Mouse (Mus musculus) heart, embryonic 16.5 days (tissue): ENCODE measurements around the gene Cdh24. TPM values are rescaled to one million over a fixed set of nuclear protein-coding genes. Genes with fewer than 3 reads are reported as not detected.

ENCODE experiments used
- ATAC-seq: fragments of 200-750 bp; cut with Nextera tagmentation; replicated peaks from 2 replicates; pipeline ENCODE4 v1.8.0; 2017; ENCODE audit warnings: moderate number of reproducible peaks; ENCODE audit not compliant: insufficient read depth, low FRiP score; ENCODE audit errors: extremely low read depth
- H3K27ac ChIP-seq: fragments of 300-500 bp; sonication (generic); 2 replicates; pipeline ENCODE4 v1.5.1; 2014; ENCODE audit warnings: mild to moderate bottlenecking, low read length, control low read depth, moderate library complexity
- H3K27me3 ChIP-seq: fragments of 300-500 bp; sonication (generic); 2 replicates; pipeline ENCODE4 v1.6.1; 2014; ENCODE audit warnings: low read length, mixed read lengths; ENCODE audit not compliant: control insufficient read depth, insufficient read depth
- H3K36me3 ChIP-seq: fragments of 300-500 bp; sonication (generic); 2 replicates; pipeline ENCODE4 v1.6.1; 2014; ENCODE audit not compliant: control insufficient read depth, insufficient read depth
- H3K4me1 ChIP-seq: fragments of 300-500 bp; sonication (generic); 2 replicates; pipeline ENCODE4 v1.6.1; 2014; ENCODE audit warnings: low read length, mixed read lengths; ENCODE audit not compliant: control insufficient read depth, insufficient read depth
- H3K4me2 ChIP-seq: fragments of 300-500 bp; sonication (generic); 2 replicates; pipeline ENCODE4 v1.6.1; 2014; ENCODE audit warnings: low read depth, mild to moderate bottlenecking, control low read depth, low read length
- H3K4me3 ChIP-seq: fragments of 300-500 bp; sonication (generic); 2 replicates; pipeline ENCODE4 v1.5.1; 2014; ENCODE audit warnings: mild to moderate bottlenecking, control low read depth, low read length
- H3K9ac ChIP-seq: fragments of 300-500 bp; sonication (generic); 2 replicates; pipeline ENCODE4 v1.6.1; 2014; ENCODE audit warnings: low read length, control low read depth
- H3K9me3 ChIP-seq: fragments of 300-500 bp; sonication (generic); replicated peaks from 2 replicates; pipeline ENCODE4 v1.6.1; 2016; ENCODE audit warnings: low read length; ENCODE audit not compliant: control insufficient read depth
- WGBS: fragments of 180-500 bp; shearing (Covaris S2); extraction: QIAGEN DNeasy Blood & Tissue Kit; methylation state at CpG from one replicate; pipeline ENCODE4 v1.1.7; 2014; 5-methylcytosine and 5-hydroxymethylcytosine counted together
- polyA plus RNA-seq: library from polyadenylated mRNA; unstranded; fragments of >200 nt; fragmentation: Nextera tagmentation; extraction: Ambion mirVana; gene quantifications from 2 replicates; pipeline ENCODE4 v1.2.1, GENCODE M21; 2015

Gene Cdh24
- polyA plus RNA-seq, 1 experiment from 2014 or later, result 1.4 TPM

DNA sequence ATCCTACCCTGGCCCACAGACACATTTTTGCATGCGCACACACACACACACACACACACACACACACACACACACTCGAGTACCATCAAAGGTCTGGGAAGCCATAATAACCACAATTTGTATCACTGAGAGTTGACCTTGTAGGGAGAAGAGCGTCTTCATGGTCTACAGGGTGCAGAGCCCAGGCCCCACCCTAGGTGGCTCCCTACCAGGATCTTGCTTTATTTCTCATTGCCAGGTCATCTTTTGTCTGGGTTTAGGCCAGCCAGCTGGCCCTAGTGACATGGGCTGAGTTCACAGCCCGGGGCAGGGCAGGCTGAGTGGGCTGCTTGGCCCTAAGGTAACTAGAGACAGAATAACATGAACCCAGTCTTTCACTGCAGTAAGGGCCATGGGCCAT is 7.0 kb downstream of the Cdh24 start:
- no peak overlapping the region for H3K9ac ChIP-seq
- no peaks in the 10 kb centered on the region for H3K9me3 ChIP-seq
- no peak overlapping the region for H3K4me3 ChIP-seq
- H3K4me2 ChIP-seq, result no peak overlapping the region
- no peak overlapping the region for H3K27ac ChIP-seq
- H3K27me3 ChIP-seq, result 0 out of 2 replicates have a peak, but pooled peaks cover 2% of the 10 kb centered on the region
- H3K4me1 ChIP-seq, result no peaks in the 10 kb centered on the region
- peaks cover 15% of the 10 kb centered on the region for H3K36me3 ChIP-seq
- ATAC-seq, result no peak
- 81% methylated on average over 4 of the region's 4 CpGs for WGBS

DNA sequence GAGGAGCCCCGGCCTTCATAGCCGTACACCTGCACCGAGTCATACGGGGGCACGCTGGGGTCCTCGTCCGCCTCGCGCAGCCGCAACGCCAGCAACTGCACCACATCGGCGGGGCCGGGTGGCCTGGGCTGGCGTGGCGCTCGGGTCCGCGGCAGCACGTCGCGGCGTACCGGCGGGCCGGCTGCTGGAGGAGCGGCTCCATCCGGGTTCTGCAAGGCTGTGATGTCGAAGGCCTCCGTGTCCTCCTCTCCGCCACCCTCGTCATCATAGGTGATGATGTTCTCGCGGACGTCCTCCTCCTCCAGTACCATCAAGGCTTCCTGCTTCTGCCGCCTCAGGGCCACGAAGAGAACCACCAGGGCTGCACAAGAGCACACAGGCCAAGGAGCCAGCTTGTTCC is 8.9 kb downstream of the Cdh24 start:
- H3K27ac ChIP-seq, result no peak overlapping the region
- H3K4me3 ChIP-seq, result no peak overlapping the region
- no peaks in the 10 kb centered on the region for H3K9me3 ChIP-seq
- H3K36me3 ChIP-seq, result peaks cover 15% of the 10 kb centered on the region
- 86% methylated on average over 37 of the region's 37 CpGs for WGBS
- ATAC-seq, result no peak
- H3K4me2 ChIP-seq, result no peak overlapping the region
- no peaks in the 10 kb centered on the region for H3K27me3 ChIP-seq
- H3K4me1 ChIP-seq, result no peaks in the 10 kb centered on the region
- H3K9ac ChIP-seq, result no peak overlapping the region

DNA sequence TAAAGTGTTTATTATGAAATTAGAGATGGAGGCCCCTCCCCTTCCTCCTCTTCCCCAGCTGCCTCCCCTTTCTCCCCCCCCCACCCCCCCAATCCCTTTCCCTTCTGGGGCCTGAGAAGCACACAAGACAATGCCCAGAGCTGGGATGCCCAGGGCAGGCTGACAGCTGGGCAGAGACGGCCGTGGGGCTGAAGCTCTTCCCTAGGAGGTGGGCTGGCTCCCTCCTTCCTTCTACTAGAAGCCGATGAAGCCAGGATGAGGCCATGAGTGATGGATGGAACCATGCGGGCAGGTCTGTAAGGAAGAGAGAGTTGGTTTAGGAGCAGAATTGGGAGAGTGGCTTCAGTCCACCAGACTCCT is 9.9 kb downstream of the Cdh24 start:
- no peak overlapping the region for H3K27ac ChIP-seq
- H3K9ac ChIP-seq, result no peak overlapping the region
- no peak overlapping the region for H3K4me3 ChIP-seq
- ATAC-seq, result no peak
- H3K9me3 ChIP-seq, result no peaks in the 10 kb centered on the region
- WGBS, result 77% methylated on average over 4 of the region's 4 CpGs
- H3K4me2 ChIP-seq, result no peak overlapping the region
- H3K4me1 ChIP-seq, result no peaks in the 10 kb centered on the region
- H3K27me3 ChIP-seq, result no peaks in the 10 kb centered on the region
- peaks cover 15% of the 10 kb centered on the region for H3K36me3 ChIP-seq

DNA sequence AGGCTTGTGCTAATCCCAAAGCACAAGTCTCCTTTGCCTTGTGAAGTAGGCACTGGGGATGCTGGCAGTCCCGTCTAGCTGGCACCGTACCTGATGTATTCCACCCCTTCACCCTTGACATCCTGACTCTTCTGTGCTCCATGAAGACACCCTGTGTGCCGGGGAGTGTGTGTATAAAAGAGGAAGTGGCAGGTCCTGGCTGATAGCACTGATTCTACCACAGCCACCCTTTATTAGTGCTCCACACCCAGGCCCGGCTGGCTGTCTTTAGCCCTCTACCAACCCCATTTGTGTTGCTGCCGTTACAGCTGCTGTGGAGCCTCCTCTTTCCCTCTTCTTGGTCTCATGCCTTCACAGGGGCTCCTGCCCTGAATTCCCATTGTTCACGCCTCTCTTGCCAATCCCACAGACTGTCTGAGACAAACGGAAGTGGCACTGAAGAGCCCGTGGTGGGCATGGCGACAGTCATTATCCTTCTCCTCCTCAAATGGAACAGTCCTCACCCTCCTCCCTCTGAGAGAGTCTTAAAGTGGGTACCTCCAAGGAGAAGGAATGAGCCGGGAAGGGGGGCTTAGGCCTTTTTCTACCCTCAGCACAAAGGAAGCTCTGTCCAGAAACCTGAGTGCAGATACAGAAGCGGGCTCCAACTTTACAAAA is 10.5 kb downstream of the Cdh24 start:
- H3K9me3 ChIP-seq, result no peaks in the 10 kb centered on the region
- ATAC-seq, result no peak
- 83% methylated on average over 11 of the region's 11 CpGs for WGBS

DNA sequence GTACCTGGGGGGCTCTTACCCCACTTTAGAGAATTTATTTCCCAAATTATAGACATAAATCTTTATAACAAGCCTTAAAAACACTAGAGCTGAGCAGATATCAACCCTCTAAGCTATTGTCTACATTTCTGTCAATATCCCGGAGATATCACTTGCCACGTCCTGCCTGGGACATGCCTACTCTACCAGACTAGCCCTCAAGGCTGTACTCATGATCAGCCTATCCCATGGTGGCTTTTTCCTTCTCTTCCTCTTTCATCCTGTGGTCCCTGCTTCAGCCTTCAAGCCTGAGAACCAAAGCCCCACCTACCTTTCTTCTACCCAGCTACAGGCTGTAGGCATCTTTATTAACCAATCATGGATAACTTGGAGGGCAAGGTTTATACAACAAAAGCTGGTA is 11.4 kb downstream of the Cdh24 start:
- Histone ChIP-seq H3K4me1 (no peaks in the 10 kb centered on the region), H3K4me2 (no peak overlapping the region), H3K27ac (no peak overlapping the region), H3K36me3 (peaks cover 15% of the 10 kb centered on the region), H3K27me3 (no peaks in the 10 kb centered on the region), H3K9ac (no peak overlapping the region), H3K9me3 (no peaks in the 10 kb centered on the region), H3K4me3 (no peak overlapping the region)
- no peak for ATAC-seq
- whole genome bisulfite sequencing, result 77% methylated on average over 2 of the region's 2 CpGs

More for the DNA sequence above, 10.5 kb downstream of the Cdh24 start:
- Histone ChIP-seq H3K9ac (no peak overlapping the region), H3K27ac (no peak overlapping the region), H3K4me2 (no peak overlapping the region), H3K36me3 (peaks cover 15% of the 10 kb centered on the region), H3K4me1 (no peaks in the 10 kb centered on the region), H3K27me3 (no peaks in the 10 kb centered on the region), H3K4me3 (no peak overlapping the region)

DNA sequence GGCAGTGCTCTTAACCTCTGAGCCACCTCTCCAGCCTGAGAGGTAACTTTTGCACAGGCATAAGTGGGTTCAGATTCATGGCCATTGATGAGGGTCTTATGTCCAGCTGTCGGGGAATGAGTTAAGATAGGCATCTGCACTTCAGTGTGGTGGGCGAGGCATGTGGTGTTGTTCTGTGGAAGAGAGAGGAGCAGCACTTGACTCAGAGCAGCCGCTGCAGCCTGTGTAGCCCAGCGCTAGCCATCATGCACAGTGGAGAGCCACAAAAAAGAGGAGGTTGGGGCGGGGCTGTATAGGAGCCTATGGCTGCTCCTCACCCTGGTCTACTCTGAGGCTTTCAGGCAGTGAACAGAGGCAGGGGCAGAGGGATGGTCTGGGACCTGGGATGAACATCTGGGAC is 13.1 kb downstream of the Cdh24 start:
- Histone ChIP-seq H3K9ac (no peak overlapping the region), H3K4me3 (no peak overlapping the region), H3K4me2 (no peak overlapping the region), H3K36me3 (peaks cover 13% of the 10 kb centered on the region), H3K27ac (no peak overlapping the region), H3K27me3 (no peaks in the 10 kb centered on the region), H3K4me1 (no peaks in the 10 kb centered on the region), H3K9me3 (no peaks in the 10 kb centered on the region)
- ATAC-seq, result no peak
- WGBS, result 59% methylated on average over 5 of the region's 5 CpGs

DNA sequence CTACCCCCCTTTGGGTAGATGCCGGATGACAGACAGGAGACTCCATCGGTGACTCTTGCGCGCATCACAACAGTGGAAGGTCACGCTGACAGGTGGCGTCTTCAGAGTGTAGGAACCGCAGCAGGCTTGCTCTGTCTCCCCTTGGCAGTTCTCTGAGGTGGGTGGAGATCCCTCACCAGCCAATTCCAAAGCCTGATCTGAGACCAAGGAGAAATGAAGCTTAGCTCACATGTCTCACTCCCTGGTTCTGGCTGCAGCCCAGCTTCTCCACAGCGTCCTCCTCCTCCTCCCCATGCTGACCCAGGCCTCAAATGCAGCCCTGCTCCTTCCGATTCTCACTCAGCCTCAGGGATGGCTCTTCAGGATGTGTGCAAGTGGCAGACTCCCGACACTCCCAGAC is 16.2 kb downstream of the Cdh24 start:
- Histone ChIP-seq H3K9ac (no peak overlapping the region), H3K4me1 (no peaks in the 10 kb centered on the region), H3K27ac (no peak overlapping the region), H3K27me3 (no peaks in the 10 kb centered on the region), H3K4me2 (no peak overlapping the region), H3K9me3 (no peaks in the 10 kb centered on the region), H3K36me3 (no peaks in the 10 kb centered on the region), H3K4me3 (no peak overlapping the region)
- 73% methylated on average over 10 of the region's 10 CpGs for WGBS
- peak; percentile 32; the same call in 1 of the 2 replicates for ATAC-seq

DNA sequence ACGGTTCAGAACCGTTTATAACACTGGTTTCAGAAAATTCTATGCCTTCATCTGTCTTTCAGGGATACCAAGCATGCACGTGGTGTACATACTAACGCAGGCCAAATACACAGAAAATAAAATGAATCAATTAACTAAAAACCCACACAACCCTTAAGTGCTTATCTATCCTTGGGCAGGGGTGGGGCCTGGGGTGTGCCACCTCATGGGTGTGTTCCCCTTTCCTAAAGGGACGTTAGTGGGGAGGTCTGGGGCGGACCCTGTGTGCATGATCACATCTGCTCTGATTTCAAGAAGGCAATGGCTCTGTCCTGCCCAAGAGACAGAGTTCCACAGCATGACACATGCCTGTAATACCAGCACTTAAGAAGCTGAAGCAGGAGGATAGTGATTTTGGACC is 17.8 kb downstream of the Cdh24 start:
- no peaks in the 10 kb centered on the region for H3K27me3 ChIP-seq
- H3K9ac ChIP-seq, result no peak overlapping the region
- H3K4me2 ChIP-seq, result no peak overlapping the region
- H3K27ac ChIP-seq, result no peak overlapping the region
- no peak overlapping the region for H3K4me3 ChIP-seq
- WGBS, result 77% methylated on average over 6 of the region's 6 CpGs
- H3K36me3 ChIP-seq, result no peaks in the 10 kb centered on the region
- H3K4me1 ChIP-seq, result no peaks in the 10 kb centered on the region
- no peak for ATAC-seq
- no peaks in the 10 kb centered on the region for H3K9me3 ChIP-seq

DNA sequence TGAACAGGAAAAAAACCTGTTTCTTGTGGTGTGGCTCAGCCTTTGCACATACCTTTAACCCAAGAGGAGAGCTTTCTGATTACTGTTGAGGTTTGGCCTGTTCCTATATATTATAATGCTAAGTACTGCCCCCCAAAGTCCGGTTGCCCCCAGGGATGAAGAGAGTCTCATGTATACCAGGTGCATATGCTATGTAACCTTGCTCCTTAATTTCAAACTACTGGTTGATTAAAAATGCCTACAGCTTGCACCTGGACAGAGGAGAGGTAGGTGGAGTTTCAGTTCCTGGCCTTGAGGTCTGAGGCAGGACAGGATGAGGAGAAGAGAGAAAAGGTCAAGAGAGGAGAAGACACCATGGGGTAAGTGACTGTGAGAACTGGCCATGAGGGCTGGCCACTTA is 20.0 kb downstream of the Cdh24 start, which contains the start of gene Psmb11:
TSS of gene Psmb11 (plus strand) at position 301 of the 400 bp plus-strand sequence.
- Histone ChIP-seq H3K9ac (no peak within 1 kb of the TSS), H3K4me2 (no peak within 1 kb of the TSS), H3K4me1 (peaks cover 7% of the 10 kb centered on the region), H3K9me3 (no peaks in the 10 kb centered on the region), H3K36me3 (peaks cover 2% of the 10 kb centered on the region; the same call in 1 of the 2 replicates), H3K27ac (no peak within 1 kb of the TSS), H3K4me3 (no peak within 1 kb of the TSS), H3K27me3 (no peaks in the 10 kb centered on the region)
- 76% methylated on average over 1 of the region's 1 CpGs for WGBS
- no peak for ATAC-seq
